Mouse (Mus musculus): Measurements from ENCODE around the gene Myrip. TPM values are rescaled to one million over a fixed set of nuclear protein-coding genes. Genes with fewer than 3 reads are reported as not detected.

Gene Myrip
- polyA plus RNA-seq, 1 experiment from 2014 or later: 0.74 TPM

DNA sequence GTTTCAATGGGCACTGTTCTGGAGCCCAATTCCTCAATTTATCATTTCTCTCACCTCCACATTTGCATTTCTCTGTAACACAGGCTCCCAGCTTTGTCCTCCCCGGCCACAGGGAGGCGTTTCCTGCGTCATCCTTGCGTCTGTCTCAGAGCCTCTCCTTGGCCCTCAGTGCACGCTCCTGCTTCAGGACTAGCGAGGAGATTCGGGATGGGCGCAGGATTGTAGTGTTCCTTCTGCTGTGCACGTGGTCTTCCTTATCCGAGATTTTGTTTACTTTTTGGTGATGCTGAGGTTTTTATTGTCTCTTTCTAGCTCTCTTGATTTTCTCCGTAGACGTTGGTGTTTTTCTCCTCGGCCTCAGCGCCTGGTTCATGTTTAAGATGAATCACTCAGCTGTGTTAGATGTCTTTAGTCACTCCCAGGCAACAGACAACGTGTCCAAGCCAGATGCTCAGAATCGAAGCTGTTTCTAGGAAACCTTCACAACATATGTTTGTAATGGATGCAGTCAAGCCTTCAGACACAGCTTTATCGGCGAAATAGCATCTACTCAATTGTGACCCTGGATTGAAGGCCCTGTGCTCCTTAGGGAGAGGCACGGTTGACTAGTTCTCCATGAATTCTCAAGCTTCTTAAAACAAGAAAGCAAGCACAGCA lies 218.3 kb downstream of the Myrip start:
- Histone ChIP-seq H3K27me3 (replicated peaks) (no peaks in the 10 kb centered on the region; the same call in 1 of the 2 replicates), H3K4me1 (no peaks in the 10 kb centered on the region), H3K36me3 (no peaks in the 10 kb centered on the region), H3K4me2 (no peak overlapping the region), H3K27ac (no peak overlapping the region), H3K9ac (no peak overlapping the region), H3K9me3 (no peaks in the 10 kb centered on the region), H3K4me3 (replicated peaks) (no peak overlapping the region)
- 42% methylated on average over 19 of the region's 19 CpGs for WGBS
- ATAC-seq (ENCODE audit: insufficient read depth, low FRiP score, low read depth): no peak

DNA sequence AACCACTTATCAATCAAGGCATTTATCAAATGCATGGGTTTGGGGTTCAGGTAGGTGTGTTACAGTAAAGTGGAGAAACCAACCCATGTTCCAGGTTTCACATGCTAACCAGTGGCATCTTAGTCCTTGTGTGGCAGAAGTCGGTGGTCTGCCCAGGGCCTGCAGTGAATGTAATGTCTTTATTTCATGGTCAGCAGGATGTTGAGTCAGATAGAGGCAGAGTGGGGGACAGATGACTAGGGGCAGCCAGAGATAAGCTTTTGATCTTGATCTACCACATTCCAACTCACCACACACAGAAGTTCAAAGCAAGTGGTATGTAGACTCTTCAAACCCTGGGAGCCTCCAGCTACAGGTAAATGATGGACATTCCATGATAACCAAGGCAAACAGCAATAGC lies 219.8 kb downstream of the Myrip start:
- Histone ChIP-seq H3K9me3 (no peaks in the 10 kb centered on the region), H3K4me3 (replicated peaks) (no peak overlapping the region), H3K4me1 (no peaks in the 10 kb centered on the region), H3K36me3 (no peaks in the 10 kb centered on the region), H3K27ac (no peak overlapping the region), H3K27me3 (replicated peaks) (no peaks in the 10 kb centered on the region; the same call in 1 of the 2 replicates), H3K4me2 (no peak overlapping the region), H3K9ac (no peak overlapping the region)
- ATAC-seq (ENCODE audit: insufficient read depth, low FRiP score, low read depth): no peak
- 69% methylated on average over 1 of the region's 1 CpGs for WGBS

Other genes starting within 250 kb of the Myrip start
- gene Cx3cr1, start 231.6 kb upstream of the Myrip start, polyA plus RNA-seq (2015; fragmentation: Nextera tagmentation; extraction: Ambion mirVana): 12.3 and 13.3 TPM in 2 replicates
- gene Ccr8, start 209.4 kb upstream of the Myrip start, polyA plus RNA-seq (2015; fragmentation: Nextera tagmentation; extraction: Ambion mirVana): 0.88 and 1.4 TPM in 2 replicates
- 32.3 and 37.6 TPM in 2 replicates for gene Slc25a38, start 191.1 kb upstream of the Myrip start, polyA plus RNA-seq (2015; fragmentation: Nextera tagmentation; extraction: Ambion mirVana)
- 1,300 and 1,322 TPM in 2 replicates for gene Rpsa, start 173.8 kb upstream of the Myrip start, polyA plus RNA-seq (2015; fragmentation: Nextera tagmentation; extraction: Ambion mirVana)
- gene Mobp, start 151.8 kb upstream of the Myrip start, polyA plus RNA-seq (2015; fragmentation: Nextera tagmentation; extraction: Ambion mirVana): 0.17 and 0.51 TPM in 2 replicates
- gene Eif1b, start 190.7 kb downstream of the Myrip start, polyA plus RNA-seq (2015; fragmentation: Nextera tagmentation; extraction: Ambion mirVana): 153 and 162 TPM in 2 replicates
- 5.5 and 5.7 TPM in 2 replicates for gene Entpd3, start 238.3 kb downstream of the Myrip start, polyA plus RNA-seq (2015; fragmentation: Nextera tagmentation; extraction: Ambion mirVana)

Data from stomach, embryonic 15.5 days (tissue).